Comparison of ENCODE assay signal across 8 mouse cellular contexts in genomic region chr11:23255427-23256193, GRCm38 (mm10). TPM values are rescaled to one million over a fixed set of nuclear protein-coding genes. Genes with fewer than 3 reads are reported as not detected.
DNase-seq lines count a peak whose midpoint lies in the region; ATAC-seq lines count a peak whose summit lies in the region.

TSS of gene Xpo1 (plus strand) at chr11:23256041.

- H3K36me3 ChIP-seq in lung, embryonic 16.5 days (ENCODE audit: control insufficient read depth, insufficient read depth, low read length): no peaks in the 10 kb centered on the region

- under 1% methylated on average over 59 of the region's 60 CpGs for WGBS in lung, embryonic 16.5 days

- no peaks in the 10 kb centered on the region for H3K27me3 ChIP-seq in lung, embryonic 16.5 days (ENCODE audit: control insufficient read depth, insufficient read depth, low read depth, low read length)

- peak within 1 kb of the TSS; percentile 100 for H3K27ac ChIP-seq in lung, embryonic 16.5 days (ENCODE audit: low read length)

- ATAC-seq in hematopoietic stem cell, adult 5-6 weeks (replicated peaks in 1 of 2; ENCODE audit: insufficient read depth in 1 of 2, low FRiP score in 2 of 2, low TSS enrichment in 1 of 2, low read depth in 1 of 2, poor library complexity in 2 of 2, severe bottlenecking in 2 of 2): peak; percentile 85 to 89
- ATAC-seq in lung, embryonic 16.5 days (ENCODE audit: low read depth): peak; percentile 97

- no peaks in the 10 kb centered on the region for H3K9me3 ChIP-seq in lung, embryonic 16.5 days (ENCODE audit: control insufficient read depth, low read length)

- peak; percentile 96 for DNase-seq in MEL-GATA-1-ER (ENCODE audit: extremely low read depth, low read depth)
- DNase-seq in cerebellum, adult 8-10 months: peak; percentile 100
- DNase-seq in forelimb bud, embryonic 11.5 days (ENCODE audit: low read depth, low spot score): peak; percentile 100
- peak; percentile 99 for DNase-seq in layer of hippocampus, adult 9-10 months (ENCODE audit: low spot score)
- peak; percentile 99 for DNase-seq in ovary, postnatal 10 days (ENCODE audit: low spot score)
- DNase-seq in thymus, postnatal 10 days (ENCODE audit: low spot score in 2 of 2): peak; percentile 99

- H3K4me3 ChIP-seq in lung, embryonic 16.5 days (ENCODE audit: low read length): peak within 1 kb of the TSS; percentile 99

- H3K9ac ChIP-seq in lung, embryonic 16.5 days (ENCODE audit: low read length): peak within 1 kb of the TSS; percentile 100

- peak within 1 kb of the TSS; percentile 92 for H3K4me2 ChIP-seq in lung, embryonic 16.5 days (ENCODE audit: low read depth, low read length)

- H3K4me1 ChIP-seq in lung, embryonic 16.5 days (replicated peaks; ENCODE audit: control insufficient read depth, insufficient read depth, low read length): peaks cover 20% of the 10 kb centered on the region

RNA-seq across cellular contexts. Expression of gene Xpo1, which starts in this region (rescaled TPM):
- 203 and 264 TPM in 2 replicates for total RNA-seq in hematopoietic stem cell, adult 5-6 weeks (2017)
- 89.1 and 90.2 TPM in 2 replicates for polyA plus RNA-seq in lung, embryonic 16.5 days (2015; fragmentation: Nextera tagmentation; extraction: Ambion mirVana)

Comparison
In these comparisons a context has a peak if more than half of its experiments do, and no peak if none do; other contexts are left out.
1. Peak in every context shown above with its lines: DNase-seq, ATAC-seq, H3K4me3 ChIP-seq and H3K27ac ChIP-seq.